Mouse (Mus musculus): ENCODE results near the gene Cdc42bpg.

GRCm38 (mm10) chr19:6276426-6277421 is 29.5 kb upstream of the Cdc42bpg start, which contains the start of gene Ehd1:
- no peak for TF ChIP-seq GATA1 (IDR thresholded peaks at IDR 0.05; ENCODE audit: low read length)
- TF ChIP-seq TAL1 (IDR thresholded peaks at IDR 0.05; ENCODE audit: low read length), result no peak

All from erythroblast, embryonic 14.5 days (primary cell).